Mouse (Mus musculus): ENCODE measurements at regions not wholly inside any gene's neighbourhood (a gene's known extent, or its start where the extent isn't known, plus 50 kb on each side); places are given as distances from the start of the nearest gene placed in this dataset.

- DNase-seq (ENCODE audit: low spot score) = peak; percentile 54
Measured at GRCm38 (mm10) chr13:44399831-44400321, 329.4 kb upstream of the Jarid2 start.

GRCm38 (mm10) chr13:44404010-44404575 is 325.2 kb upstream of the Jarid2 start:
- no peak for DNase-seq (ENCODE audit: low spot score)

- no peak for DNase-seq (ENCODE audit: low spot score)
Measured at GRCm38 (mm10) chr13:44407307-44407706, 322.0 kb upstream of the Jarid2 start.

DNA sequence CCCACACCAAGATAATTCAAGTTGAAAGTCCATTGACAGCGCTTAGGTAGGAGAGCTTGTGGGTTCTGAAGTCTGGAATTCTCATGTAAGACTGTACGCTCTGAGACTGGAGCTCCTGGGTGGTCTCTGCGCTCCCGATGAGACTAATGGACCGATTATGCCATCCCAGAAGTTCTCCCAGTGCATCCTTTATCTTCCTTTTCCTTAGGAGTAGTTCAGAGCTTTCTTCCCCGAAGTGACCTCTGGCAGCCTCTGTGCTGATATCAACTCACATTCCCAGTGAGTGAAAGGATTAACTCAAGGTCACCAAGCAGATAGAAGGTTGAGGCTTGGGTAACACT is 320.7 kb upstream of the Jarid2 start:
- no peak for DNase-seq (ENCODE audit: low spot score)

DNA sequence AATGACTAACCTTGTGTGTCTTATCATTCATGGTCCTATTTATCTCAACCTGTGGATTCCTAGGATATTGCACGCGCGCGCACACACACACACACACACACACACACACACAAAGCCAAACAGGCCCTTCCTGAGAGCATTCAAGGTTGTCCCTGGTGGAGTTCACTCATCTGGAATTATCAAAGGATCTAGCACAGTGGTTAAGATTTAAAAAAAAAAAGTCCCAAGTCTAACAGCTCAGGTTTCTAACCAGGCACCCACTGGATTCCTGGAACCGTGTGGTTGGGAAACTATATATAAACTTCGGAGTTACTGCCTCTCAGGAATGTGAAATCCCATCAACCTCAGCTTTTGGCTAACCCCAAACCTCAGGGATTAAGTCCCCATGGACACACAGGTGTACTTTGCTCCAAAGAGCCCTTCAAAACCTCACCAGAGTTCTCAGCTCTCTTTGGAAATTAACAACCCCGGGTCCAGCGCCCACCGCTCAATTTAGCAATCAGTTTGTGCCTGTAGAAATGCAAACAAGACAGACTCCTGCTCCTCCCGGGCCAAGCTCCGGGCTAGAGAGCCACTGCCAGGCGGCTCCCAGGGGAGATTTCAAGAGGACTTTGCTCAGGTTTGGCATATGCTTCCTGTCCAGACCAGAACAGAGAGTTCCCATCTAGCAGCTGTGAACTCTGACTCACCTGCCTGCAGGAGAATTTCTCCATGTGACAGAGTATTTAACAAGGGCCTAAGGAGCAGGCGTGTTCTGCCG is 320.1 kb upstream of the Jarid2 start:
- peak; percentile 55 for DNase-seq (ENCODE audit: low spot score)

GRCm38 (mm10) chr13:44409720-44410047 is 319.6 kb upstream of the Jarid2 start:
- DNase-seq (ENCODE audit: low spot score) = no peak

DNA sequence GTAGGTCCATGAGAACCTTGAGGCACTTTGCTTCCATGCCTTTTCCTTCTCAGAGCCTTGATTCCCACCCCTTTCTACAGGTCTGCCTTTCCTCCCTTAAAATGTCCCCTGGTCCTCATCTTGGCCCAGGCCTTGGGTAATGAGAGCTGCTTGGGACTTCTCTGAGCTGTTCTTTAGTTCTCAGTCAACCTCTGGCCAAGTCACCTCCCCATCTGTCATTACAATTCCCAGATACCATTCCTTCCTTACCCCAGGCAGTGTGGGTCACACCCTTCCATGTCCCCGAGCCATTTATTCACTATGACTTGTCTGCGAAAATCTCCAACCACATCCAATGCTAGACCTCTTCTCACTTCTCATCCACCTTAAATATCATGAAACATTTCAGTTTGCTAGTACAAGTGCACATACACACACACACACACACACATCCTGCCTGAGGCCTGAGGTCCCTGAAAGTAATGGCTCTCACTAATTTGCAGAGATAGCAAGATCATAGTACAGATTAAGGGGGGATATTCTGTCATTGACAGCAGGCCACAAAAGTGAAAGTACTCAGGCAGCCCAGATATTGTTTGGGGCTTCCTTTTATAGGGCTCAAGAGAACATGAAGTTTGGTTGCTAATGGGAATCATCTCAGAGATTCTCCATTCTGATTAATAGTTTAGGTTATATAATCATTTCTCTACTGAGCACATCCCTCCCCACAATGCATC is 317.3 kb upstream of the Jarid2 start:
- no peak for DNase-seq (ENCODE audit: low spot score)

GRCm38 (mm10) chr13:44413305-44413704 is 316.0 kb upstream of the Jarid2 start:
- no peak for DNase-seq (ENCODE audit: low spot score)

GRCm38 (mm10) chr13:44415971-44416370 is 313.3 kb upstream of the Jarid2 start:
- no peak for DNase-seq (ENCODE audit: low spot score)

DNA sequence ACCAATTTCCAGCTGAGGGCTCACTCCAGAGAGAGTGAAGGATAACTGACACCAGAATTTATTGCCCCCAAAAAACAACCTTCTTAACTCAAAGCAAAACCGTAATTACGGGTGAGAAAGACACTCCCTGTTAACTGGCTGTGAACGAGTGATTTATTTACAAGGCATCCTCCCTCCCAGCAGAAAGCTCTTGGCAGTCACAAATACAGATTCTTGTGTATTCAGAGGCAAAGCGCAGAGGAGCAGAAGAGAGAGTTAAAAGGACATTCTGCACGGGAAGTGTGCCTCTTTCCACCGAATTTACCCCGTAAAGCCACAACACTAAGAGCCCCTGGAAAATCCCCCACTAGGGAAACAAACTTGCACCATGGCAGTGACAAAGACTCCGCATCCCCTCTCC is 312.3 kb upstream of the Jarid2 start:
- DNase-seq (ENCODE audit: low spot score) = no peak

DNA sequence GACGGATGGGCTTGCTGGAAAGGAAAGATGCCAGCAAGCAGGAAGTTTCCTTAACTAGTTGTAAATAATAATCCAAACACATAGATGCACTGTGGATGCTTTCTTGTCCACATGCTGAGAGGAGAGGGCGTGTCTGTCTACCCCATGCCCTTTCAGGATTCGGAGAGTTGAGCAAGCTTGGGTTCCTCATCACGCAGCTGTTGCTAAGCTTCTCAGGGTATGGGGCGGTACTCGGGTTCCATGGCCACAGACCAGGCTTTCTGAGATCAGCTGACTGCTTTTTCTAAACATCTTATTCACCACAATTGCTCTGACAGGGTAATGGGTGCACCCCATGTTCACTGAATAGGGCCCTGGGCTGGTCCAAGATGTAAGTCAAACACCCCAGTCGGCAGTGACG is 310.2 kb upstream of the Jarid2 start:
- no peak for DNase-seq (ENCODE audit: low spot score)

GRCm38 (mm10) chr13:44419472-44420226 is 309.6 kb upstream of the Jarid2 start:
- DNase-seq (ENCODE audit: low spot score) = no peak

- DNase-seq (ENCODE audit: low spot score) = no peak
Measured at GRCm38 (mm10) chr13:44420227-44420592, 309.1 kb upstream of the Jarid2 start.

GRCm38 (mm10) chr13:44420941-44421340 is 308.3 kb upstream of the Jarid2 start:
- no peak for DNase-seq (ENCODE audit: low spot score)

GRCm38 (mm10) chr13:44421426-44421825 is 307.8 kb upstream of the Jarid2 start:
- no peak for DNase-seq (ENCODE audit: low spot score)

DNA sequence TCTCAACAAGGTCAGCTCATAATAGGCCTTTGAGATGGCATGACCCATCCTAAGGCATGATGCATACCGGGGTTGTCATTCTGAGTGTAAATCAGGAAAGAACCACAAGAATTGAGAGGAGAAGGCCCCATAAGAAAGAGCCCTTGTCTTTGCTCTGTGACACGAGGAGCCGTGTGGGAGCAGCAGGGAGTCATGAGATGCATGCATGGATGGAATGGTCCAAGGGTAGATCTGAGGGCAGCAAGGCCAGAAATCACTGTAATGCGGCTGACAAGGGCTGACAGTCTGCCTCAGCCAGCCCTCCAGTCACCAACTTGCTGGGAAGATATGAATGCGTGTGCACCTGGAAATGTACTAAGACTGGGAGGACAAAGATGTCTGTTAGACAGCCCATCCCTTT is 307.4 kb upstream of the Jarid2 start:
- DNase-seq (ENCODE audit: low spot score) = no peak

DNA sequence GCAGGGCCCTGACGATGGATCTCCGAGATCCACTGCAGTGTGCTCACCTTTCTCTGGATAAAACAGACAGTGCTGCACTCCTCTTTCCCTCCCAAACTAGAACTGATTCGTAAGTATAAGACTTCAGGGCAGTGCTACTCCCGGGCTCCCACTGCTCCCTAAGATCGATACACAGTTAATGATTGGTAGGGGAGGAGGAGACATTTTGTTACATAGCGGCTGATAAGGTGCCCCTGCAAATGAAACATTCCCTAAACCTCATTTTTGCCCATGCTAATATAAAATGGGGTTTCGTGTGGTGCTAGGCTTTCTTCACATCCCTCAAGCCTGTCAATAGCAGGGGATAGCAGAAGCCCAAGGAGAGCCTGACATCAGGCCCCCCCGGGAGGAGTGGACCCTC is 298.8 kb upstream of the Jarid2 start:
- no peak for DNase-seq (ENCODE audit: low spot score)

DNA sequence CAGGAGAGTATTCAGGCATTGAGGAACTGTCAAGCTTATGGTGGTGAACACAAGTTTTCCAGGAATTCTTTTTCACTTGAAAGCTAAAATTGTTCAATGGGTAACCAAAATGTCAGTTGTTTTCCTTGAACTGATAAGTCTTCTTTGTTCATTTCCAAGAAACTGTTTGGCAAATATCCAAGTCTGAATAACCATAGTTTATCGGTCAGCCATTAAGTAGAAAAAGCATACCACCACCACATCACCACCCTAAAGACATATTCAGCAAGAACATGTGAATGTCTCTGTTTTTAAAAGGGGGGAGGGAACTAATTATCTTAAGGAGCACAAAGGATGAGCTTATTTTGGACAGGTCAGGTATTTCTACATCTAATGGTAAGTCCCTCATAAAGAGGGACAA is 291.6 kb upstream of the Jarid2 start:
- DNase-seq (ENCODE audit: low spot score) = no peak

DNA sequence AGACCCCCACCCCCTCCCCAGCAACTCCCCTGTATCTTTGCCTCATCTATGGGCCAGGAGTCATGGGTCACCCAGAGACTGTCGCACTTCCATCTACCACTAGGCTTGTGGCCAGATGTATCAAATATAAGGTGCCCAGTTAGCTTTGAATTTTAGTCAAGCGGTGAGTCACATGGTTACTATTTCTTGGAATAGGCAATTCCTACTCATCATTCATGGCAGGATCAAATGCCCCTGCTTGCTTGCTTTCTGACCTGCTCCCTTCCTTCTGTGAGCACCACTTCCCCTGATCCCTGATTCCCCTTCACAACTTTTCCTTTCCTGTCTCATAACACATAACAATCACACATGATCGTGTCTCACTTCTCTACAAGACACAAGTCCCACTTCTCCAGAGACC is 288.2 kb upstream of the Jarid2 start:
- DNase-seq (ENCODE audit: low spot score) = no peak

DNA sequence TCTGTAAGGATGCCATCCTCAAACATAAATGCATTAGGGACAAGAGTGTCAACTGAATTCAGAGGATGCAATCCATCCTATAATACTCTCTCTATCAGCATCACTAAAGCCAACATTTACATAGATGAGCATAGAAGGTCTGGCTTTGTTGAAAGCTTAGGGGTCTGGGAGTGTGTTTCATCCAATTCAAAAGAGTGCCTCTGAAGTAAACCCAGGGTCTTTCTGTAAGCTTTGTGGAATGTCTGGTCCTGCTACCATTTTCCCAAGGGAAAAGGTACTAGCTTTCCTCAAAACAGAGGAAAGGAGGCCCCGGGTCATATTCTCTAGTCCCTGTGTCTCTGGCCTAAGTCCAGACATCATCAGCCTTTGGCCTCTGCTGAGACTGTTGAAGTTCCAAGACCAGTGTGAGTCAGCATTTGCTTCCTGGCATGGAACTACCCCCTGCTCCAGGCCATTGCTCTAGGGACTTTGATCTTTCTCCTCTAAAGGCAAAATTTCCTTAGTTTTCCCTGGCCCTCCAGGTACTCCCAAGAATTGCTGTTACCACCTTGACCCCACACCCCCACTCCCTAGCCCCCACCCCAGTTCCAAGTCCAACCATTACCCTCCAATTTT is 280.0 kb upstream of the Jarid2 start:
- peak; percentile 50 for DNase-seq (ENCODE audit: low spot score)

DNA sequence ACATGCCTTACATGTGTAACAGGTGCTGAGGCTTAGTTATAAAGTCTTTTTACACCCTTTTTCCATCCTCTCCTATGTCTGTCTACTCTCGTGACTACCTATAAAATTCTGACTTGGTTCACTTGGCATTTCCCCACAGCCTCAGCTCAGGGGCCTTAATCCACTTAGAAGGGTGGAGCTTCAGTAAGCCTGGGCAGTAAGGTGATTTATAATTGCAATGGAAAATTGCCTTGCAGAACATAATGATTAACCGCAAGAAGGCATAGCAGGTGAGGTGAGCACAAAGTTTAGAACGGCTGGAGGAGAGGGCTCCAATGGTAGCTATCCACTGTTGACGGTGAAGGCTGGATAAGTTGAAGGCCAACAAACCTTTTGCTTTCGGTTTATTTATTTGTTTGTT is 278.1 kb upstream of the Jarid2 start:
- DNase-seq (ENCODE audit: low spot score) = no peak

DNA sequence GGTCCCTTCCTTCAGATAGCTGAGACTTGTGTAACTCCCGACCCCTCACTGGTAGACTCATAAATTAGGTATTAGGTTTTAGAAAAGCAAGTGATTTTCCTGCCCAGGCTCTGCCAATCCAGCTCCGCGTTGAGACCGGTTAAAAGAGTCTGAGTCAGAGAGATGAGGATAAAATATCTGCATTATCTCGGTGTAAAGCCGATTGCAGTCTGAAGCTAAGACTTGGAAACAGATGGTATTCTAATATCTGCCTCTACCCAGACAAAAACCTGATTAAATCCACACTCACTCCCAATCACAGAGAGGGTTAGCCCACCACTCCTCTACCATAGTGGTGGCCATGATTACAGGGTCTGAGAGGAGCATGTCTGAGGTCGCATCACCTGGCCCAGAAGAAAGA is 276.1 kb upstream of the Jarid2 start:
- no peak for DNase-seq (ENCODE audit: low spot score)
